Mouse (Mus musculus): ENCODE data around the gene Ip6k1. TPM values are rescaled to one million over a fixed set of nuclear protein-coding genes. Genes with fewer than 3 reads are reported as not detected.

The Ip6k1 gene
- polyA plus RNA-seq, 1 experiment from 2014 or later, result 65.5 TPM

Other genes with a start within 250 kb of the Ip6k1 start
- 196 and 204 TPM in 2 replicates for gene Rbm5, start 231.5 kb upstream of the Ip6k1 start, polyA plus RNA-seq (2016; fragmentation: Nextera tagmentation; extraction: Ambion mirVana)
- 87.6 and 98.2 TPM in 2 replicates for gene Rbm6, start 129.3 kb upstream of the Ip6k1 start, polyA plus RNA-seq (2016; fragmentation: Nextera tagmentation; extraction: Ambion mirVana)
- 13.4 and 16.6 TPM in 2 replicates for gene Mon1a, start 114.3 kb upstream of the Ip6k1 start, polyA plus RNA-seq (2016; fragmentation: Nextera tagmentation; extraction: Ambion mirVana)
- 0.67 and 0.80 TPM in 2 replicates for gene Mst1r, start 95.6 kb upstream of the Ip6k1 start, polyA plus RNA-seq (2016; fragmentation: Nextera tagmentation; extraction: Ambion mirVana)
- not detected in 2 replicates for gene Actl11, start 74.0 kb upstream of the Ip6k1 start, polyA plus RNA-seq (2016; fragmentation: Nextera tagmentation; extraction: Ambion mirVana)
- gene Camkv, start 66.8 kb upstream of the Ip6k1 start, polyA plus RNA-seq (2016; fragmentation: Nextera tagmentation; extraction: Ambion mirVana), result 13.0 and 13.1 TPM in 2 replicates
- 24.3 and 35.3 TPM in 2 replicates for gene Traip, start 52.4 kb upstream of the Ip6k1 start, polyA plus RNA-seq (2016; fragmentation: Nextera tagmentation; extraction: Ambion mirVana)
- gene Uba7, start 27.0 kb upstream of the Ip6k1 start, polyA plus RNA-seq (2016; fragmentation: Nextera tagmentation; extraction: Ambion mirVana), result 8.5 and 9.6 TPM in 2 replicates
- 1.5 and 1.8 TPM in 2 replicates for gene Gm20661, start 19.4 kb upstream of the Ip6k1 start, polyA plus RNA-seq (2016; fragmentation: Nextera tagmentation; extraction: Ambion mirVana)
- 59.8 and 61.0 TPM in 2 replicates for gene Inka1, start 16.6 kb upstream of the Ip6k1 start, polyA plus RNA-seq (2016; fragmentation: Nextera tagmentation; extraction: Ambion mirVana)
- 2.4 and 3.0 TPM in 2 replicates for gene Cdhr4, start 10.0 kb upstream of the Ip6k1 start, polyA plus RNA-seq (2016; fragmentation: Nextera tagmentation; extraction: Ambion mirVana)
- 0.46 and 0.54 TPM in 2 replicates for gene Gm20662, start 6.2 kb upstream of the Ip6k1 start, polyA plus RNA-seq (2016; fragmentation: Nextera tagmentation; extraction: Ambion mirVana)
- 24.9 and 30.7 TPM in 2 replicates for gene Gmppb, start 46.7 kb downstream of the Ip6k1 start, polyA plus RNA-seq (2016; fragmentation: Nextera tagmentation; extraction: Ambion mirVana)
- 2.4 and 3.4 TPM in 2 replicates for gene Amigo3, start 50.7 kb downstream of the Ip6k1 start, polyA plus RNA-seq (2016; fragmentation: Nextera tagmentation; extraction: Ambion mirVana)
- gene Mst1, start 77.9 kb downstream of the Ip6k1 start, polyA plus RNA-seq (2016; fragmentation: Nextera tagmentation; extraction: Ambion mirVana), result 0.34 and 0.39 TPM in 2 replicates
- gene Rnf123, start 80.8 kb downstream of the Ip6k1 start, polyA plus RNA-seq (2016; fragmentation: Nextera tagmentation; extraction: Ambion mirVana), result 36.6 and 39.1 TPM in 2 replicates
- gene Apeh, start 92.1 kb downstream of the Ip6k1 start, polyA plus RNA-seq (2016; fragmentation: Nextera tagmentation; extraction: Ambion mirVana), result 77.0 and 83.8 TPM in 2 replicates
- gene Bsn, start 187.9 kb downstream of the Ip6k1 start, polyA plus RNA-seq (2016; fragmentation: Nextera tagmentation; extraction: Ambion mirVana), result 1.4 and 2.4 TPM in 2 replicates